Mouse (Mus musculus) heart, postnatal 0 days (tissue): ENCODE results near the gene Lcp2.

Experiments
- CTCF ChIP-seq: IDR thresholded peaks from 2 replicates; pipeline ENCODE4 v1.5.1; 2016; ENCODE audit warnings: antibody characterized with exemption, control low read depth, low read depth
- EP300 ChIP-seq: IDR thresholded peaks from 2 replicates; pipeline ENCODE4 v1.6.1; 2016; ENCODE audit warnings: antibody characterized with exemption, low read depth

DNA sequence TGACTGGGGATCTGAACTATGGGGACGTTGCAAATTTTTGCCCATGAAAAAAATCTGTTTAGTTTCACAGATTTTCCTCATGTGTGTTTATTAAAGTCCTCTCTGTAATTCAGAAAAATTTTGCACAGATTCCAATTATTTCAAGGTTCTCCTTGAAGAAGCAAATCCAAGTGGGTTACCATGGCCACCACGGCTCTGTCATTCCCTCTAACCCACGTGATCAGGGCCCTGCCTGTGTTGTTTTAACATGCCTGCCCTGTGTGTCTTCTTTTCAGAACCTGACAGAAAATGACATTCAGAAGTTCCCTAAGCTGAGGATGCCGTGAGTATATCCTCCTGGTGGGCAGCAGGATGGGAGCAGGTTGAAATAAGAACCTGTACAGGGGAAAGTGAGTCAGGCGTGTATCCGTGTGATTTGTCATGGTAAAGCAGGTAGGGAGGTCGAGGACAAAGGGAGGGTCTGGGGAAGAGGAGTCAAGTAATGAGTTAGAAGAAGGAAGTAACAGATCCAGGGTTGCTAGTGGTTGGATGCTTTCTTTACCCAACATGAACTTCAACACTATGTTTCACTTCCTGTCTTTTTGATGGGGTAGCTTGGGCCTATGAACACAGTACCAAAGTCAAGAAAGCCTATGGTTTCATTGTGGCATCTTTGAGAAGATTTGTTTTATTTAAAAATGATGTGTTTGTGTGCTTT is 7.5 kb downstream of the Lcp2 start:
- TF ChIP-seq EP300 (no peak), CTCF (no peak)
